Mouse (Mus musculus) G1E (cell line): Measurements from ENCODE around the gene Kcnj16.

ENCODE experiments used
- CTCF ChIP-seq: IDR thresholded peaks from 2 replicates; pipeline ENCODE4 v1.5.1; 2012; ENCODE audit warnings: low read depth, low read length, inconsistent platforms, mixed read lengths
- POLR2AphosphoS5 ChIP-seq: IDR thresholded peaks from 2 replicates; pipeline ENCODE4 v1.6.1; 2012; ENCODE audit warnings: low read depth, low read length, inconsistent platforms; ENCODE audit not compliant: insufficient replicate concordance
- TAL1 ChIP-seq: conservative IDR thresholded peaks from 2 replicates; pipeline ENCODE4 v1.6.1; 2012; ENCODE audit warnings: low read depth, low read length, inconsistent platforms, mixed read lengths

DNA sequence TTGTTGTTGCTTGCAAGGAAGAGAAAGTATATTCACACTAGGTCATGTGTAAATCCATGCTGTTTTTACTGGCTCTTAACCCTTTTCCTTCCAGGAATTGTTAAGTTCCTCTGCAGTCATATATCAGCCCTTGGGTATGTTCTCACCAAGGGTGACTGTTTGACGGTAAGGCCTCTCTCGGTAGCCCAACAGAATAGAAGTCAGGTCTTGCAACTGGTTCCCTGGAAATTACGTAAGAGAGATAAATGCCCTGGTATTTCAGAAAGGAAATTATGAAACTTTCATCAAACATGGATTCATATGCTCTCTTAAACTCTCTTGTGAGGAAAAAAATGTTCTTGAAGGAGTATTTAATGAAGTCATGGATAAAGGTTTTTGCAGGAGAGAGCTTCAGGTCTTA, 86.4 kb downstream of the Kcnj16 start:
- no peak for TF ChIP-seq CTCF
- TF ChIP-seq POLR2AphosphoS5: no peak
- TF ChIP-seq TAL1: no peak
